Mouse (Mus musculus) bone marrow, adult 2 months (tissue): ENCODE results near the gene Klhdc7b.

Experiments
- CTCF ChIP-seq: fragments of 200-500 bp; IDR thresholded peaks from 2 replicates; pipeline ENCODE4 v1.5.1; 2011; ENCODE audit warnings: low read length, control low read depth; ENCODE audit not compliant: control insufficient read depth, insufficient read depth
- POLR2A ChIP-seq: fragments of 200-500 bp; IDR thresholded peaks from 2 replicates; pipeline ENCODE4 v1.6.1; 2011; ENCODE audit warnings: low read depth, mild to moderate bottlenecking, control low read depth, low read length, borderline replicate concordance; ENCODE audit not compliant: control insufficient read depth

DNA sequence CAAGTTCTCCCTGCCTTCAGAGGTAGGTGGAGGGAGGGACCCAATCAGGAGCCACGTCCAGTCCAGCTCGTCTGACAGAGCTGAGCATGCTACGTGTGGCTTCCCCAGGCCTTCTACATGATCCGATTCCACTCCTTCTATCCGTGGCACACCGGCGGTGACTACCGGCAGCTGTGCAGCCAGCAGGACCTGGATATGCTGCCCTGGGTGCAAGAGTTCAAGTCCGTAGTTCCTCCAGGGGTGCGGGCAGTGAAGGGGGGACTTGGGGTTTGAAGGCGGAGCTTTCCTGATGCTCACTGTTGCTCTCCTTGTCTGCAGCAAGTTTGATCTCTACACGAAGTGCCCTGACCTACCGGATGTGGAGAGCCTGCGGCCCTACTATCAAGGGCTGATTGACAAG is 48.3 kb upstream of the Klhdc7b start:
- TF ChIP-seq CTCF (no peak), POLR2A (no peak)
